Mouse (Mus musculus): Measurements from ENCODE around the gene Esyt2. TPM values are rescaled to one million over a fixed set of nuclear protein-coding genes. Genes with fewer than 3 reads are reported as not detected.

Esyt2 gene
- polyA plus RNA-seq, 3 experiments from 2014 or later = 42.0 to 63.3 (median 61.0) TPM

Other genes starting within 250 kb of the Esyt2 start
- gene Zfp386, start 233.5 kb upstream of the Esyt2 start, polyA plus RNA-seq (2017; shearing (Covaris generic)) = 10 to 100 TPM; 45.2 to 60.0 (median 50.7) TPM
- gene Vipr2, start 203.5 kb upstream of the Esyt2 start, polyA plus RNA-seq (2017; shearing (Covaris generic)) = 1 to 10 TPM in 2 of 3 experiments, under 1 TPM in 1; 0.41 to 3.5 (median 2.1) TPM
- gene Wdr60, start 18.2 kb upstream of the Esyt2 start, polyA plus RNA-seq (2017; shearing (Covaris generic)) = 1 to 10 TPM in 2 of 3 experiments, not detected in 1; 1.2 to 1.9 TPM
- 1 to 10 TPM in 1 of 3 experiments, not detected in 2; 2.2 TPM for gene Gm11027, start 5.8 kb upstream of the Esyt2 start, polyA plus RNA-seq (2017; shearing (Covaris generic))
- 10 to 100 TPM in 1 of 3 experiments, 1 to 10 TPM in 2; 4.6 to 54.0 (median 5.7) TPM for gene Ncapg2, start 124.2 kb downstream of the Esyt2 start, polyA plus RNA-seq (2017; shearing (Covaris generic))
- under 1 TPM in 1 of 3 experiments, not detected in 2; 0.14 TPM for gene Ptprn2, start 204.5 kb downstream of the Esyt2 start, polyA plus RNA-seq (2017; shearing (Covaris generic))